Mouse (Mus musculus) splenic B cell, adult 2 months (primary cell): ENCODE measurements around the gene Crybg3.

Source experiments
- DNase-seq: peaks from one replicate; pipeline ENCODE4 v3.0.0-alpha.2; 2011; ENCODE audit warnings: low read depth, low spot score
- H3K27me3 ChIP-seq: 2 replicates; pipeline ENCODE4 v1.6.1; 2012; ENCODE audit warnings: mild to moderate bottlenecking, low read length, moderate library complexity, mixed read lengths; ENCODE audit not compliant: control insufficient read depth, poor library complexity, insufficient read depth, severe bottlenecking
- H3K36me3 ChIP-seq: 2 replicates; pipeline ENCODE4 v1.6.1; 2012; ENCODE audit warnings: mild to moderate bottlenecking, low read length, moderate library complexity, mixed read lengths; ENCODE audit not compliant: control insufficient read depth, poor library complexity, insufficient read depth, severe bottlenecking

The Crybg3 gene

GRCm38 (mm10) chr16:59531243-59531642 lies 69.5 kb downstream of the Crybg3 start:
- Histone ChIP-seq H3K27me3 (no peaks in the 10 kb centered on the region), H3K36me3 (no peaks in the 10 kb centered on the region)
- DNase-seq: no peak

- no peaks in the 10 kb centered on the region for H3K36me3 ChIP-seq
- no peaks in the 10 kb centered on the region for H3K27me3 ChIP-seq
- no peak for DNase-seq
These were observed 71.2 kb downstream of the Crybg3 start for GRCm38 (mm10) chr16:59529570-59529969.

- no peak for DNase-seq
These were observed 73.8 kb downstream of the Crybg3 start for GRCm38 (mm10) chr16:59526939-59527338.

GRCm38 (mm10) chr16:59521752-59522423 lies 78.9 kb downstream of the Crybg3 start:
- no peaks in the 10 kb centered on the region for H3K27me3 ChIP-seq
- no peak for DNase-seq
- H3K36me3 ChIP-seq: no peaks in the 10 kb centered on the region

More at GRCm38 (mm10) chr16:59526939-59527338, 73.8 kb downstream of the Crybg3 start:
- no peaks in the 10 kb centered on the region for H3K36me3 ChIP-seq
- H3K27me3 ChIP-seq: no peaks in the 10 kb centered on the region

- no peaks in the 10 kb centered on the region for H3K36me3 ChIP-seq
- H3K27me3 ChIP-seq: no peaks in the 10 kb centered on the region
- DNase-seq: peak; percentile 57
These were observed 83.1 kb downstream of the Crybg3 start for GRCm38 (mm10) chr16:59517447-59518219.

GRCm38 (mm10) chr16:59516965-59517364 lies 83.8 kb downstream of the Crybg3 start:
- Histone ChIP-seq H3K27me3 (no peaks in the 10 kb centered on the region), H3K36me3 (no peaks in the 10 kb centered on the region)
- no peak for DNase-seq

- no peak for DNase-seq
- H3K27me3 ChIP-seq: no peaks in the 10 kb centered on the region
- H3K36me3 ChIP-seq: no peaks in the 10 kb centered on the region; the same call in 1 of the 2 replicates
These were observed 85.6 kb downstream of the Crybg3 start for GRCm38 (mm10) chr16:59515169-59515568.

- Histone ChIP-seq H3K36me3 (no peaks in the 10 kb centered on the region; the same call in 1 of the 2 replicates), H3K27me3 (no peaks in the 10 kb centered on the region)
- DNase-seq: no peak
These were observed 90.9 kb downstream of the Crybg3 start for GRCm38 (mm10) chr16:59509830-59510229.

- H3K27me3 ChIP-seq: no peaks in the 10 kb centered on the region
- no peak for DNase-seq
- H3K36me3 ChIP-seq: 0 out of 2 replicates have a peak, but pooled peaks cover 3% of the 10 kb centered on the region
These were observed 101.6 kb downstream of the Crybg3 start for GRCm38 (mm10) chr16:59499180-59499579.

GRCm38 (mm10) chr16:59497947-59498346 lies 102.8 kb downstream of the Crybg3 start:
- Histone ChIP-seq H3K36me3 (0 out of 2 replicates have a peak, but pooled peaks cover 6% of the 10 kb centered on the region), H3K27me3 (no peaks in the 10 kb centered on the region)
- no peak for DNase-seq

- no peaks in the 10 kb centered on the region for H3K27me3 ChIP-seq
- no peak for DNase-seq
- peaks cover 14% of the 10 kb centered on the region for H3K36me3 ChIP-seq
These were observed 107.6 kb downstream of the Crybg3 start for GRCm38 (mm10) chr16:59493199-59493598.

- Histone ChIP-seq H3K36me3 (peaks cover 25% of the 10 kb centered on the region), H3K27me3 (no peaks in the 10 kb centered on the region)
- DNase-seq: no peak
These were observed 112.7 kb downstream of the Crybg3 start for GRCm38 (mm10) chr16:59487975-59488548.

GRCm38 (mm10) chr16:59487239-59487638 lies 113.5 kb downstream of the Crybg3 start:
- DNase-seq: no peak
- Histone ChIP-seq H3K27me3 (no peaks in the 10 kb centered on the region), H3K36me3 (peaks cover 27% of the 10 kb centered on the region)

- DNase-seq: no peak
- peaks cover 4% of the 10 kb centered on the region for H3K36me3 ChIP-seq
- H3K27me3 ChIP-seq: no peaks in the 10 kb centered on the region
These were observed 122.8 kb downstream of the Crybg3 start for GRCm38 (mm10) chr16:59477955-59478354.

- DNase-seq: peak; percentile 74
- Histone ChIP-seq H3K36me3 (no peaks in the 10 kb centered on the region), H3K27me3 (no peaks in the 10 kb centered on the region)
These were observed 126.0 kb downstream of the Crybg3 start for GRCm38 (mm10) chr16:59474788-59475187.
